Mouse (Mus musculus): ENCODE measurements around the gene Prps1.

GRCm38 (mm10) chrX:140430506-140430905 lies 25.9 kb upstream of the Prps1 start:
- TF ChIP-seq CTCF (IDR thresholded peaks at IDR 0.05; ENCODE audit: low read depth) (no peak), EP300 (IDR thresholded peaks at IDR 0.05; ENCODE audit: low read depth) (no peak)
